Mouse (Mus musculus) liver, adult (tissue): ENCODE data around the gene Klk1b21.
"Not testable (repeated sequence)": the region's sequence is repeated elsewhere in the genome, so short reads cannot be mapped to it uniquely, and the experiment has no call there.

Experiments
- GATA4 ChIP-seq: IDR thresholded peaks from 2 replicates; pipeline ENCODE4 v1.6.1; 2014; ENCODE audit warnings: mild to moderate bottlenecking, low read length; ENCODE audit not compliant: insufficient replicate concordance

Gene Klk1b21

GRCm38 (mm10) chr7:44102028-44102427 lies at the start of gene Klk1b21:
Gene Klk1b21 (plus strand): TSS chr7:44102328.
- not testable (repeated sequence) for TF ChIP-seq GATA4

GRCm38 (mm10) chr7:44072117-44072516 lies 30.0 kb upstream of the Klk1b21 start:
- no peak for TF ChIP-seq GATA4

- TF ChIP-seq GATA4 = no peak
These were observed 24.4 kb upstream of the Klk1b21 start for GRCm38 (mm10) chr7:44077703-44078102.

GRCm38 (mm10) chr7:44096111-44096510 lies 6.0 kb upstream of the Klk1b21 start:
- TF ChIP-seq GATA4 = no peak

GRCm38 (mm10) chr7:44112373-44112772 lies 10.2 kb downstream of the Klk1b21 start, which contains the start of gene Klk1b22:
Gene Klk1b22 (plus strand): TSS chr7:44112673.
- TF ChIP-seq GATA4 = no peak

- TF ChIP-seq GATA4 = no peak
These were observed 21.3 kb downstream of the Klk1b21 start for GRCm38 (mm10) chr7:44123445-44123844.

GRCm38 (mm10) chr7:44136467-44136866 lies 34.3 kb downstream of the Klk1b21 start, which contains the start of gene Klk1b16:
Gene Klk1b16 (plus strand): TSS chr7:44136767.
- no peak for TF ChIP-seq GATA4
